Mouse (Mus musculus): ENCODE results near the gene AC140267.1.

DNA sequence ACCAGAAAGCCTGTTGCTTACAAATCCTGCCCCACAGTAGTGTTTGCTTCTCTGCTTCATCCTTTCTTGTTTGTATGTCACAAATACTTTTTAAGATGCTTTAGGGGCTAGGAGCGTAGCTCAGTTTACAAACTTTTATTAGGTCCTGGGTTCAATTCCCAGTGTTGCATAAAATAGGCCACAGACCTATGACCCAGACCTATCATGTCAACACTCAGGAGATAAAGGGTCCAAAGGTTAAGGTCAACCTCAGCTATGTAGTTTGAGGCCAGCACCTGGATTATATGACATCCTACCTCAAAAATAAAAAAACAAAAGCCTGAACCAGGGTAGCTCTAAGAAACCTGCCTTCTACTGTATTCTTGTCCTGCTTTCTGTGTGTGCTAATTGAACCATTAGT lies 13.0 kb downstream of the AC140267.1 start:
- TF ChIP-seq CTCF (IDR thresholded peaks at IDR 0.05; ENCODE audit: low read depth), result no peak
- TF ChIP-seq EP300 (IDR thresholded peaks at IDR 0.05; ENCODE audit: low read depth), result no peak
